Mouse (Mus musculus): Measurements from ENCODE around the gene Ccsap.

GRCm38 (mm10) chr8:123846509-123846908, 13.5 kb downstream of the Ccsap start:
- TF ChIP-seq POLR2A (IDR thresholded peaks at IDR 0.05; ENCODE audit: borderline replicate concordance, insufficient read depth, low read length) (no peak), CTCF (IDR thresholded peaks at IDR 0.05; ENCODE audit: borderline replicate concordance, insufficient read depth, low read depth, low read length) (no peak)

All from cerebellum, adult 2 months (tissue).